Mouse (Mus musculus) limb, embryonic 15.5 days (tissue): ENCODE measurements around the gene Aldh1a1. TPM values are rescaled to one million over a fixed set of nuclear protein-coding genes. Genes with fewer than 3 reads are reported as not detected.

Experiments used
- ATAC-seq: fragments of 200-750 bp; cut with Nextera tagmentation; 2 replicates; pipeline ENCODE4 v1.8.0; 2017; ENCODE audit warnings: low read depth, moderate TSS enrichment; ENCODE audit not compliant: insufficient number of reproducible peaks, low FRiP score, low TSS enrichment
- H3K27ac ChIP-seq: fragments of 300-500 bp; sonication (generic); 2 replicates; pipeline ENCODE4 v1.5.1; 2015; ENCODE audit warnings: moderate library complexity, mild to moderate bottlenecking, inconsistent platforms
- H3K27me3 ChIP-seq: fragments of 300-500 bp; sonication (generic); 2 replicates; pipeline ENCODE4 v1.6.1; 2015; ENCODE audit warnings: inconsistent platforms
- H3K36me3 ChIP-seq: fragments of 300-500 bp; sonication (generic); 2 replicates; pipeline ENCODE4 v1.6.1; 2015; ENCODE audit warnings: inconsistent platforms
- H3K4me1 ChIP-seq: fragments of 300-500 bp; sonication (generic); 2 replicates; pipeline ENCODE4 v1.6.1; 2015; ENCODE audit warnings: inconsistent platforms
- H3K4me2 ChIP-seq: fragments of 300-500 bp; sonication (generic); 2 replicates; pipeline ENCODE4 v1.6.1; 2015; ENCODE audit warnings: mild to moderate bottlenecking, inconsistent platforms
- H3K4me3 ChIP-seq: fragments of 300-500 bp; sonication (generic); 2 replicates; pipeline ENCODE4 v1.5.1; 2015; ENCODE audit warnings: mild to moderate bottlenecking, inconsistent platforms
- H3K9ac ChIP-seq: fragments of 300-500 bp; sonication (generic); 2 replicates; pipeline ENCODE4 v1.6.1; 2015; ENCODE audit warnings: inconsistent platforms
- H3K9me3 ChIP-seq: fragments of 300-500 bp; sonication (generic); 2 replicates; pipeline ENCODE4 v1.6.1; 2016; ENCODE audit warnings: inconsistent platforms
- WGBS: fragments of 180-500 bp; shearing (Covaris S2); methylation state at CpG from one replicate; pipeline ENCODE4 v1.1.7; 2015; 5-methylcytosine and 5-hydroxymethylcytosine counted together
- polyA plus RNA-seq: library from polyadenylated mRNA; unstranded; fragments of >200 nt; fragmentation: Nextera tagmentation; extraction: Ambion mirVana; gene quantifications from 2 replicates; pipeline ENCODE4 v1.2.1, GENCODE M21; 2015

Aldh1a1 gene
- polyA plus RNA-seq, 1 experiment from 2014 or later, result 2.4 TPM

DNA sequence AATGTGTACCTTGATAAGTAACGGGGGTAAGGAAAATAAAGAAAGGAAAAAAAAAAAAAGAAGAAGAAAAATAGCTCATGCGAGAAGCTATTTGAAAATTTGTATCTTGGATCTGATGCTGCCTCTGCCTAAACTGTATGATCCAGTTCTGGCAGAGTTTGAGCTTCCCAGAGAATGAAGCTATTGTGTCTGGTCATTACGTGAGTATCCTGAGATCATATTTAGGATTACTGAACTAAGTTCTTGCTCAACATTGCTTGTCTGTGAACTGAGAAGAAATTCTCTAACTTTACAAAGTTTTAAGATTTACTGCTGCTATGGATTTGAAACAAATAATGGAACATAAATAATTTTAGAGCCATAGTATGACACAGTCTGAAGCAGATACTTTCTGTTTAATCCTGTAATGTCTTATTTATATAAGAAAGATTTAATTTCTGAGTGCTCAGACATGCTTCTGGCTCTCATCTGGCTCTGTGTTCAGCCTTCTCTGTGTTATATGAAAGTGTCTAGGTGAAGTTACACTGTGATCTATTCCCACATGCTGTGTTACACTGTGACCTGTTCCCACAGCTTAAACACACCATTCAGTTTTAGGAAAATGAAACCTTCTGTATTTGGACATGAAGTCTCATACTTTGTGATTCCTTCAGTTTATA is 185.3 kb downstream of the Aldh1a1 start:
- Histone ChIP-seq H3K4me1 (no peaks in the 10 kb centered on the region), H3K27me3 (no peaks in the 10 kb centered on the region), H3K27ac (no peak overlapping the region), H3K9me3 (no peaks in the 10 kb centered on the region), H3K9ac (no peak overlapping the region), H3K4me2 (no peak overlapping the region), H3K4me3 (no peak overlapping the region), H3K36me3 (no peaks in the 10 kb centered on the region)
- 82% methylated on average over 3 of the region's 3 CpGs for WGBS
- no peak for ATAC-seq

Other genes starting within 250 kb of the Aldh1a1 start
- gene Anxa1, start 101.8 kb upstream of the Aldh1a1 start, polyA plus RNA-seq, result 871 and 925 TPM in 2 replicates
- gene Aldh1a7, start 234.8 kb downstream of the Aldh1a1 start, polyA plus RNA-seq, result 11.0 and 13.3 TPM in 2 replicates